Mouse (Mus musculus) E14TG2a.4 (cell line): ENCODE measurements around the gene Skil.

ENCODE experiments used
- H3K27me3 ChIP-seq: 2 replicates; pipeline ENCODE4 v1.6.1; 2014; ENCODE audit warnings: low read length, control low read depth; ENCODE audit not compliant: insufficient read depth
- H3K36me3 ChIP-seq: 2 replicates; pipeline ENCODE4 v1.6.1; 2014; ENCODE audit warnings: low read length, control low read depth; ENCODE audit not compliant: insufficient read depth
- H3K4me1 ChIP-seq: replicated peaks from 2 replicates; pipeline ENCODE4 v1.6.1; 2014; ENCODE audit warnings: low read depth, low read length, control low read depth
- H3K4me3 ChIP-seq: replicated peaks from 2 replicates; pipeline ENCODE4 v1.5.1; 2014; ENCODE audit warnings: mild to moderate bottlenecking, low read length
- H3K9me3 ChIP-seq: 2 replicates; pipeline ENCODE4 v1.6.1; 2014; ENCODE audit warnings: low read length, control low read depth
- CTCF ChIP-seq: conservative IDR thresholded peaks from 2 replicates; pipeline ENCODE4 v1.5.1; 2014; ENCODE audit warnings: low read length
- NANOG ChIP-seq: IDR thresholded peaks from 2 replicates; pipeline ENCODE4 v1.6.1; 2014; ENCODE audit warnings: borderline replicate concordance, low read length, mixed read lengths
- POU5F1 ChIP-seq: IDR thresholded peaks from 2 replicates; pipeline ENCODE4 v1.6.1; 2014; ENCODE audit warnings: low read length, borderline replicate concordance

The Skil gene

GRCm38 (mm10) chr3:31077068-31077703 lies 17.7 kb upstream of the Skil start:
- Histone ChIP-seq H3K4me3 (no peak overlapping the region), H3K36me3 (no peaks in the 10 kb centered on the region), H3K27me3 (no peaks in the 10 kb centered on the region), H3K9me3 (no peaks in the 10 kb centered on the region), H3K4me1 (peaks cover 22% of the 10 kb centered on the region)
- no peak for TF ChIP-seq NANOG
- TF ChIP-seq CTCF = no peak
- no peak for TF ChIP-seq POU5F1

GRCm38 (mm10) chr3:31079450-31079849 lies 15.4 kb upstream of the Skil start:
- TF ChIP-seq CTCF = no peak
- no peak for TF ChIP-seq NANOG
- no peak for TF ChIP-seq POU5F1
- Histone ChIP-seq H3K4me1 (peaks cover 36% of the 10 kb centered on the region), H3K27me3 (no peaks in the 10 kb centered on the region), H3K36me3 (no peaks in the 10 kb centered on the region), H3K4me3 (no peak overlapping the region), H3K9me3 (no peaks in the 10 kb centered on the region)

- Histone ChIP-seq H3K9me3 (no peaks in the 10 kb centered on the region), H3K4me1 (peaks cover 48% of the 10 kb centered on the region), H3K4me3 (no peak overlapping the region), H3K27me3 (no peaks in the 10 kb centered on the region), H3K36me3 (no peaks in the 10 kb centered on the region)
- no peak for TF ChIP-seq POU5F1
- TF ChIP-seq NANOG = no peak
- no peak for TF ChIP-seq CTCF
Observed at GRCm38 (mm10) chr3:31080791-31081502, 13.9 kb upstream of the Skil start.

- Histone ChIP-seq H3K27me3 (no peaks in the 10 kb centered on the region), H3K4me3 (no peak overlapping the region), H3K4me1 (peaks cover 54% of the 10 kb centered on the region), H3K36me3 (no peaks in the 10 kb centered on the region), H3K9me3 (no peaks in the 10 kb centered on the region)
- no peak for TF ChIP-seq NANOG
- TF ChIP-seq CTCF = no peak
- TF ChIP-seq POU5F1 = no peak
Observed at GRCm38 (mm10) chr3:31082838-31083506, 11.9 kb upstream of the Skil start.

GRCm38 (mm10) chr3:31083507-31084245 lies 11.2 kb upstream of the Skil start:
- no peaks in the 10 kb centered on the region for H3K36me3 ChIP-seq
- H3K4me1 ChIP-seq = peaks cover 55% of the 10 kb centered on the region
- no peaks in the 10 kb centered on the region for H3K9me3 ChIP-seq
- TF ChIP-seq POU5F1 (no peak), NANOG (no peak), CTCF (no peak)
- no peak overlapping the region for H3K4me3 ChIP-seq
- H3K27me3 ChIP-seq = no peaks in the 10 kb centered on the region

GRCm38 (mm10) chr3:31085000-31085399 lies 9.9 kb upstream of the Skil start:
- Histone ChIP-seq H3K4me3 (no peak overlapping the region), H3K9me3 (no peaks in the 10 kb centered on the region), H3K36me3 (no peaks in the 10 kb centered on the region), H3K4me1 (peaks cover 62% of the 10 kb centered on the region), H3K27me3 (no peaks in the 10 kb centered on the region)
- no peak for TF ChIP-seq POU5F1
- no peak for TF ChIP-seq CTCF
- no peak for TF ChIP-seq NANOG

- Histone ChIP-seq H3K27me3 (no peaks in the 10 kb centered on the region), H3K9me3 (no peaks in the 10 kb centered on the region), H3K4me3 (peak overlapping the region; percentile 59), H3K4me1 (peaks cover 80% of the 10 kb centered on the region), H3K36me3 (no peaks in the 10 kb centered on the region)
- TF ChIP-seq NANOG = no peak
- peak; percentile 98 for TF ChIP-seq POU5F1
- TF ChIP-seq CTCF = no peak
Observed at GRCm38 (mm10) chr3:31088789-31089775, 5.8 kb upstream of the Skil start.
